Mouse (Mus musculus) hindbrain, embryonic 14.5 days (tissue): ENCODE measurements around the gene Itgbl1. TPM values are rescaled to one million over a fixed set of nuclear protein-coding genes. Genes with fewer than 3 reads are reported as not detected.
A peak's percentile ranks its signal among the peaks of the same experiment; 100 is the strongest.

Source experiments
- ATAC-seq: fragments of 200-750 bp; cut with Nextera tagmentation; 2 replicates; pipeline ENCODE4 v1.8.0; 2017; ENCODE audit warnings: moderate number of reproducible peaks, mild to moderate bottlenecking, moderate TSS enrichment, moderate library complexity; ENCODE audit not compliant: low FRiP score
- DNase-seq: peaks from one replicate; pipeline ENCODE4 v3.0.0-alpha.2; 2015; ENCODE audit warnings: low spot score
- H3K27ac ChIP-seq: fragments of 300-500 bp; sonication (generic); 2 replicates; pipeline ENCODE4 v1.5.1; 2014; ENCODE audit warnings: mild to moderate bottlenecking, moderate library complexity
- H3K27me3 ChIP-seq: fragments of 300-500 bp; sonication (generic); 2 replicates; pipeline ENCODE4 v1.6.1; 2014; ENCODE audit warnings: mild to moderate bottlenecking, low read length, mixed read lengths; ENCODE audit not compliant: control insufficient read depth, insufficient read depth
- H3K36me3 ChIP-seq: fragments of 300-500 bp; sonication (generic); replicated peaks from 2 replicates; pipeline ENCODE4 v1.6.1; 2014; ENCODE audit not compliant: control insufficient read depth, insufficient read depth
- H3K4me1 ChIP-seq: fragments of 300-500 bp; sonication (generic); replicated peaks from 2 replicates; pipeline ENCODE4 v1.6.1; 2014; ENCODE audit warnings: antibody characterized with exemption, low read length, mixed read lengths; ENCODE audit not compliant: control insufficient read depth, insufficient read depth
- H3K4me2 ChIP-seq: fragments of 300-500 bp; sonication (generic); replicated peaks from 2 replicates; pipeline ENCODE4 v1.6.1; 2014; ENCODE audit warnings: mild to moderate bottlenecking, moderate library complexity
- H3K4me3 ChIP-seq: fragments of 300-500 bp; sonication (generic); replicated peaks from 2 replicates; pipeline ENCODE4 v1.5.1; 2014; ENCODE audit warnings: mild to moderate bottlenecking, low read length
- H3K9ac ChIP-seq: fragments of 300-500 bp; sonication (generic); 2 replicates; pipeline ENCODE4 v1.6.1; 2014
- H3K9me3 ChIP-seq: fragments of 300-500 bp; sonication (generic); 2 replicates; pipeline ENCODE4 v1.6.1; 2016; ENCODE audit warnings: low read length; ENCODE audit not compliant: control insufficient read depth
- WGBS: fragments of 180-500 bp; shearing (Covaris S2); extraction: QIAGEN DNeasy Blood & Tissue Kit; methylation state at CpG from one replicate; pipeline ENCODE4 v1.1.7; 2014; 5-methylcytosine and 5-hydroxymethylcytosine counted together
- polyA plus RNA-seq: library from polyadenylated mRNA; unstranded; fragments of >200 nt; fragmentation: Nextera tagmentation; extraction: Ambion mirVana; gene quantifications from 2 replicates; pipeline ENCODE4 v1.2.1, GENCODE M21; 2014

Itgbl1 gene
- polyA plus RNA-seq, 1 experiment from 2014 or later, result 5.0 TPM

DNA sequence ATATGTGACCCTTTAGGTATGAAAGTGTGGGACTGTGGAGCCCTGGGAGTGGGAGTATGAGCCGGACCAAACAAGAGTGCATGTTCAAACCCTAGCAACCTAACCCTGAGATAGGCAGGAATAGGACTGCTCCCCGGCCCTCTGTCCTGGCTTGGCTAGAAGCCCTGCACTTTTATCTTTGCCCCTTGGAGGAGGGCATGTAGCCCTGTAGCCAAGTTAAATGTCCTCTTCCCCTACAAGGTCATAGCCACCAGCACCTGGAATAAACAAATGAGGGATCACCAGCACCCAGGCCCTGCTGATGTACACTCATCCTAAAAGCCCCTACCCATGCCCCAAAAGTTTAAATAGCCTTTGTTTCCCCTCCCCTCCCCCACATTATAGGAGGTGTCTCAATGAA, 18.3 kb downstream of the Itgbl1 start:
- no peaks in the 10 kb centered on the region for H3K4me1 ChIP-seq
- no peaks in the 10 kb centered on the region for H3K9me3 ChIP-seq
- H3K27ac ChIP-seq, result no peak overlapping the region
- no peak overlapping the region for H3K9ac ChIP-seq
- DNase-seq, result no peak
- ATAC-seq, result no peak
- no peak overlapping the region for H3K4me3 ChIP-seq
- H3K36me3 ChIP-seq, result no peaks in the 10 kb centered on the region
- 78% methylated on average over 2 of the region's 2 CpGs for WGBS
- no peak overlapping the region for H3K4me2 ChIP-seq
- no peaks in the 10 kb centered on the region for H3K27me3 ChIP-seq

DNA sequence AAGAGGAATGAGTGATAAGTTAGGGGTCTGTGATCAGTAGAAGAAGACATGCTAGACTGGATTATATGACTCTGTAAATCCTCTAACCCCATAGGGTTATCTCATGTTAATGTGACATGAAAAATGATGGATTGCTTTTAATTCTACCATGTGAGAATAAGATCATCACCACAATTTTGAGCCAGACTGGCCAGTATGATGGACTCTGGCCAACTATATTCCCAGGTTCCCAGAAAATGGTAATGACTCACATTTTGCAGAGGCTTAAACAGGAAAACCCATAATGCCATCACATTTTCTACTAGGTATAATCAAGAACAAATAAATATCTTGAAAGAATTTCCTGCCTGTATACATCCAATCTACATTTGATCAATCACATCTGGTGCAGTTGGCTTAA, 55.0 kb downstream of the Itgbl1 start:
- Histone ChIP-seq H3K27me3 (no peaks in the 10 kb centered on the region), H3K9me3 (no peaks in the 10 kb centered on the region), H3K4me3 (no peak overlapping the region), H3K36me3 (no peaks in the 10 kb centered on the region), H3K9ac (no peak overlapping the region), H3K4me2 (no peak overlapping the region), H3K27ac (no peak overlapping the region), H3K4me1 (no peaks in the 10 kb centered on the region)
- DNase-seq, result no peak
- no peak for ATAC-seq

DNA sequence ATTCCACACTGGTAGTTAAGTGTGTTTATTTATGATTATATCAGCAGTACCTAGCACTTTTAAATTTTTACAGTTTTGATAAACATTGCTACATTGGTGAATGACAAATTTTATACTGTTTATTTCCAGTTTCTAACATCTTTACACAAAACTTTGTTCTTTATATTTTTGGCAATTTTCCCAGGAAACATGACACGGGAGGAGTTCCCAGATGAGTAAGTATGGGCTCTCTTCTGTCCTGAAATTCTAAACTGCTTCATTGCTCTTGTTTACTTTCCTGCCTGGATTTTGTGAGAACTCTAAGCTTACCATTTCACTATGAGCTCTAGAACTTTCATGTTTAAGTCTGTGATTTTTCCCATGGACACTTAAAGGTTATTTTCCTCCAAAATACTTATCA, 82.3 kb downstream of the Itgbl1 start:
- no peaks in the 10 kb centered on the region for H3K4me1 ChIP-seq
- 76% methylated on average over 1 of the region's 1 CpGs for WGBS
- no peaks in the 10 kb centered on the region for H3K36me3 ChIP-seq
- no peak overlapping the region for H3K4me2 ChIP-seq
- no peak for ATAC-seq
- H3K4me3 ChIP-seq, result no peak overlapping the region
- no peak overlapping the region for H3K9ac ChIP-seq
- H3K27ac ChIP-seq, result no peak overlapping the region
- DNase-seq, result no peak
- H3K27me3 ChIP-seq, result no peaks in the 10 kb centered on the region
- H3K9me3 ChIP-seq, result no peaks in the 10 kb centered on the region

DNA sequence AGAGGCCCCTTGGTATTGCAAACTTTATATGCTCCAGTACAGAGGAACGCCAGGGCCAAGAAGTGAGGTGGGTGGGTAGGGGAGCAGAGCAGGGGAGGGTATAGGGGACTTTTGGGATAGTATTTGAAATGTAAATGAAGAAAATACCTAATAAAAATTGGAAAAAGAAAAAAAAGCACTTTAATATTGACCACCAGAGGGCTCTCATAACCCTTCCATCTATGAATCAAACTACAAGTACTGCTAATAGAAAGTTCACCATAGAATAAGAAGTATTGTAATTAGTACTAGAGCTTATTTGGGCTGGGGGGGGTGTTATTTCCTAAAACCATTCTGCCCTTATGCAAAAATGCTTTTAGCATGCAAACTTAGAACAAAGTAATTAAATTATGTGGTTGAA, 91.2 kb downstream of the Itgbl1 start:
- Histone ChIP-seq H3K4me3 (no peak overlapping the region), H3K27me3 (no peaks in the 10 kb centered on the region), H3K4me2 (no peak overlapping the region), H3K27ac (no peak overlapping the region), H3K4me1 (no peaks in the 10 kb centered on the region), H3K9ac (no peak overlapping the region), H3K36me3 (no peaks in the 10 kb centered on the region), H3K9me3 (no peaks in the 10 kb centered on the region)
- no peak for DNase-seq
- ATAC-seq, result no peak
- 88% methylated on average over 1 of the region's 1 CpGs for WGBS

DNA sequence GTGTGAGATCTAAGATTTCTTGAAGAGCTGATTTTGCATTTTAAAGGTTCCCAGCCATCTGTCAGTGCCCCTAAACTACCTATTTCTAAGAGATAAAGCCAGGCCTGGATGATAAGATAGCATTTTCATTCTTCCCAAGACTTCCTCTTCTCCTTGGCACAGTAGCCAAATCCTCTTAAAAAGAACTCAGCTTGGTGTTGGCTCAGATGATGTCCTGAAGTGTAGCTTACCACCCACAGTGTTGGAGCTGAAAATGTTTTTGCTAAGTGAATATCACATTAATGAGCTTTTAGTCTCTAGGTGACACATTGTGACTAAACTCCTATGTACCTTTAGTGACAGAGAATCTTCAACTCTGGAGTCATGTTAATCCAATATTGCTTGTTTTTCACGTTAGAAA, 99.8 kb downstream of the Itgbl1 start:
- H3K4me2 ChIP-seq, result no peak overlapping the region
- WGBS, result 67% methylated on average over 1 of the region's 1 CpGs
- H3K4me1 ChIP-seq, result no peaks in the 10 kb centered on the region
- H3K36me3 ChIP-seq, result no peaks in the 10 kb centered on the region
- no peak for ATAC-seq
- no peak for DNase-seq
- H3K27me3 ChIP-seq, result no peaks in the 10 kb centered on the region
- no peak overlapping the region for H3K9ac ChIP-seq
- H3K9me3 ChIP-seq, result no peaks in the 10 kb centered on the region
- no peak overlapping the region for H3K4me3 ChIP-seq
- H3K27ac ChIP-seq, result no peak overlapping the region

DNA sequence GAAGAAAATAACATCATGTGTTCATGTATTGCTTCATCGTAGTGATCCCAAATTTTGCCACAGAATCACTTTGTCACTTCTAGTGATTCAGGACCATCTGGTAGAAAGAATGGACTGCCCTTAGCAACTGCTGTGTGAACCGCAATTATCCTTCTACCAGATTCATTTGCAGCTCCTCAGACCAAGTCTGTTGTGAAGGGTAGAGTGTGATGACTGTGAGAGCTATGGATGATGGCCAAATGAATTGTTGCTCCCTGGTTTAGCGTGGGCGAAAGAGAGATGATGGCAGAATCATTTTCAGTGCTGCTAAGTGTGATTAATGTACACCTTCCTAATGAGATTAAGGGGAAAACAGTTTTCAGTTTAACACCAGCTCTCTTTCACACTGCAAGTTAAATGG, 100.3 kb downstream of the Itgbl1 start:
- H3K4me1 ChIP-seq, result no peaks in the 10 kb centered on the region
- no peak overlapping the region for H3K4me2 ChIP-seq
- WGBS, result 76% methylated on average over 4 of the region's 4 CpGs
- no peaks in the 10 kb centered on the region for H3K9me3 ChIP-seq
- H3K4me3 ChIP-seq, result no peak overlapping the region
- H3K27ac ChIP-seq, result no peak overlapping the region
- H3K9ac ChIP-seq, result no peak overlapping the region
- H3K27me3 ChIP-seq, result no peaks in the 10 kb centered on the region
- H3K36me3 ChIP-seq, result no peaks in the 10 kb centered on the region
- DNase-seq, result no peak
- ATAC-seq, result no peak

DNA sequence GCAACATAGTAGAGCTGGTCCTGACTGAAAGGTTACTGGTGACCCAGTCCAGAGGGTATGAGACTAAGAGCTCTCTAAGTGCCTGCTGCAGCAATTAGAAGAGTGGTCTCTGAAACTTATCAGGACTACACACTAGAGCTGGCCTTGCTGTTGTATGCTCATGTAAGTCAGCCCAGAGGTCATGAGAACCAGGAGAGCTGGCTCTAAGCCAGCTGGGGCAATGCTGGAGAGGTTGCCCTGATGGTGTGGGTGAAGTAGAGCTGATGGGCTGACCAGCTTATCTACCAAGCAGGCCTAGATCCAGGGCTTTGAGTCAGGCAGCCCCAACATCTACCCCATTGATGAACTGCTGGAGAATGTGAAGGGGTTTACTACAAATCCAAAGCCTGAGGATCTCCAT, 142.0 kb downstream of the Itgbl1 start:
- H3K36me3 ChIP-seq, result no peaks in the 10 kb centered on the region
- no peak overlapping the region for H3K4me3 ChIP-seq
- no peak for ATAC-seq
- H3K9ac ChIP-seq, result no peak overlapping the region
- no peaks in the 10 kb centered on the region for H3K4me1 ChIP-seq
- no peak overlapping the region for H3K4me2 ChIP-seq
- H3K9me3 ChIP-seq, result no peaks in the 10 kb centered on the region
- DNase-seq, result no peak
- H3K27ac ChIP-seq, result no peak overlapping the region
- no peaks in the 10 kb centered on the region for H3K27me3 ChIP-seq

DNA sequence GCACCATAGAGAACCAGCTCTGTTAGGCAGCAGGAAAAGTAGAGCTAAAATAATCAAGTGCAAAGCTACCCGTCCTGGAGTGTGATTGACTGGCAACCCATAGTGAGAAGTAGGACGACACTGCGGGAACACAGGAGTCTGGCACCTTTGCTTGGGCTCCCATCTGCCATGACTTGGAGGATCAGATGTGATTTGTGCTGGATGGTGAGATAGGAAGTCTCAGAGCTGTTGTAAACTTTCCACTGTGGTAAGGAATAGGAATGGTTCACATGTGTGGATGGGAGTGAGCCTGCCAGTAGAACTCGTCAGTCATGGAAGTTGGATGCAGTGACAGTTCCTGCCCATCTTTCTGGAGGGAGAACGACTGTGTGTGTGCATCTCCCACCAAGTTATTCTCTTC, 177.9 kb downstream of the Itgbl1 start:
- Histone ChIP-seq H3K27me3 (no peaks in the 10 kb centered on the region), H3K4me3 (no peak overlapping the region), H3K4me2 (no peak overlapping the region), H3K9ac (no peak overlapping the region), H3K4me1 (no peaks in the 10 kb centered on the region), H3K27ac (no peak overlapping the region), H3K9me3 (no peaks in the 10 kb centered on the region), H3K36me3 (no peaks in the 10 kb centered on the region)
- WGBS, result 81% methylated on average over 5 of the region's 5 CpGs
- ATAC-seq (no peak), DNase-seq (no peak)

DNA sequence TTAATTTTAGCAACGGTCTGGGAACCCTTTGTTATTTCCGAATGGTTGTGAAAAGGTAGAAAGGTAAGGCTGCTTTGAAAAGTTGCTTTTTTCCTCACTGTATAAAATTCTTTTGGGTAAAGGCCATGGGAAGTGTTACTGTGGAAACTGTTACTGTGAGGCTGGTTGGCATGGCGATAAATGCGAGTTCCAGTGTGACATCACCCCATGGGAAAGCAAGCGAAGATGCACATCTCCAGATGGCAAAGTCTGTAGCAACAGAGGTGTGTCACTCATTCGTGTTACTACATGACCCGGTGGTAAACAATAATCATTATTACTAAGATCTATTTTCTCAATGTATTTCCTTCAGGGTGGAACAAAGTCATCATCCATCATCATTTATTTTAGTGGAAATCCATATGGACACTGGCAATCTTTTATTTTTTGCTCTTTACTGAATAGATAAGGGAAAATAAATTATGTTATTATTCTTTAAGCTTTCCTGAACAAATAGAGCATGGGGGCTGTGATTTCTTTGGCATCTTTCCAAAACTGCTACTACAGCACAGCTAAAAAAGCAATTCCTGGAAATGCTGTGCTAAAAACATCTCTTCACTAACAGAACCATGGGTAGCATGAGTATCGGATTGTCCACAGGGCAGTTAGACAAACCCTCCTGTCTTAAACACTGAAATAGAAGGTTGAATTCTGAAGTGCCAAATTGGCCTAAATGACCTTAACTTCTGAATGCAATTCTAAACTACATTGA, 184.1 kb downstream of the Itgbl1 start:
- Histone ChIP-seq H3K27me3 (no peaks in the 10 kb centered on the region), H3K4me2 (no peak overlapping the region), H3K4me1 (peaks cover 13% of the 10 kb centered on the region; the same call in 1 of the 2 replicates), H3K4me3 (no peak overlapping the region), H3K36me3 (no peaks in the 10 kb centered on the region), H3K27ac (no peak overlapping the region), H3K9me3 (no peaks in the 10 kb centered on the region), H3K9ac (no peak overlapping the region)
- DNase-seq, result peak; percentile 58
- WGBS, result 42% methylated on average over 8 of the region's 8 CpGs
- ATAC-seq, result peak; percentile 84; the same call in 1 of the 2 replicates

DNA sequence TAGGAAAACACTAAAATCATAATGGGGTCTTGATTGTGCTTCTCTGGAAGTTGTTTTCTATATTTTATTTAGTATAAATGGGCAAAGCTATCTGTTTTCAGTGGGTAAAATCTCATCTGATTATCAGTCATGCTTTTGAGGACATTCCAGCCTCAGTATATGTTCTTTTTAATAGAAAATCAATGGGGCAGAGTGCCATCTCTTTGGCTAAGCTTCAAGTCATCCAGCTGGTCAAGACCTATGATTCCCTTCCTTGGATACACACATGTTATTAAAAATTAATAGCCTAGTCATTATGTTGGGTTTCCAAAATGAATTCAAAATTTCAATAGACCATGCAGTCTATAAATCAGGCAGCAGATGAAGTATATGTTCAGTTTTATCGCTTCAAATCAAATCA, 204.8 kb downstream of the Itgbl1 start:
- H3K4me1 ChIP-seq, result no peaks in the 10 kb centered on the region

More for the DNA sequence above, 204.8 kb downstream of the Itgbl1 start:
- H3K27ac ChIP-seq, result no peak overlapping the region
- H3K9me3 ChIP-seq, result no peaks in the 10 kb centered on the region
- no peak overlapping the region for H3K4me2 ChIP-seq
- no peaks in the 10 kb centered on the region for H3K36me3 ChIP-seq
- no peak overlapping the region for H3K9ac ChIP-seq
- ATAC-seq, result no peak
- no peak overlapping the region for H3K4me3 ChIP-seq
- H3K27me3 ChIP-seq, result no peaks in the 10 kb centered on the region
- DNase-seq, result no peak
- WGBS, result 74% methylated on average over 1 of the region's 1 CpGs
